Mouse (Mus musculus) lung, postnatal 0 days (tissue): ENCODE results near the gene Lef1.

ENCODE experiments used
- CTCF ChIP-seq: IDR thresholded peaks from 2 replicates; pipeline ENCODE4 v1.5.1; 2016; ENCODE audit warnings: antibody characterized with exemption, mild to moderate bottlenecking
- EP300 ChIP-seq: IDR thresholded peaks from 2 replicates; pipeline ENCODE4 v1.6.1; 2016; ENCODE audit warnings: antibody characterized with exemption, mild to moderate bottlenecking, control low read depth

DNA sequence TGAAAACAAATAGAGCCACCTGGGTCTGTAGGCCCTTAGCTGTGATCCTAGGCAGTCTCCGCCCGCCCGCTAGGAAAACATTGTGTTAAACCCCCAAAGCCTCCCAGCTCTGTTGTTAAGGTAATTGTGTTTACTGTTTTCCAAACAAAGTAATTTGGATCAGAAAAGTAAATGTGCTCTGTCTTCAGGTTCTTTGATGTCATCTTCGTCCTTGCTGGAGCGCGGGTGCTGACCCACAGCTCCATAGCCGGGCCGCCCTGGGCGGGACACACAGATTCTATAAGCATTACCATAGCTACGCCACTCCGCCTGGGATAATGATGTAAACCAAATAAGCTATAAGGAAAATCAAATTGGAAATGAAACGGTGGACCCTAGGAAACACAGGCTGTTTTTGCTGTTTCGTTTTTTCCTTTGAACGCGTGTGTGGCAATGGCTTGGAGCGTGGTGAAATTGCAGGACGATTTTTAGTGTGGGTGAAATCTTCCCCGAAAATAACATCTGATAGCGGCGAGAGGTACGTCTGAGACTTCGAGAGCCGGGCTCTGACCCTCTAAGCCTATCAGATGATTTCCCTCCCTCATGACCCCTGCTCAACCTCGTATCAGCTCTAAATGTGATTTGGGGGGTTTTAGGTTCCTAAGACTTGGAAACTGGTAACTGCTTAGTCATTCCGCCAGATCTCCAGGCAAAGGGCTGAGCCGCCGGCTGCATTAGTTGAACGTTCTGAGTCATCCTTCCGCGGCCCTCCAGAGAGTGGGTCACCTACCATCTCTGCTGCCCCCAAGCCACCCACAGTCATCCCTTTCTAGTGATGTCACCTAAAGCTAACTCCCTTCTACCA lies 25.3 kb upstream of the Lef1 start:
- no peak for TF ChIP-seq CTCF
- no peak for TF ChIP-seq EP300
